Comparison of ENCODE assay signal across 27 mouse cellular contexts in genomic region chr15:31511795-31512194, GRCm38 (mm10). TPM values are rescaled to one million over a fixed set of nuclear protein-coding genes. Genes with fewer than 3 reads are reported as not detected.
DNase-seq lines count a peak whose midpoint lies in the region; ATAC-seq and TF ChIP-seq lines count a peak whose summit lies in the region.
"Had no signal": no experiment of that assay in that cellular context is flagged by ENCODE, and none has a peak within 500 bp of the region (broad histone marks: within the 10 kb centered on the region; RNA-seq: fewer than 3 reads in every experiment).

No protein-coding gene starts in this region.

- H3K27ac ChIP-seq in hindbrain, embryonic 16.5 days (ENCODE audit: low read depth, low read length) = no peak overlapping the region
- no peak overlapping the region for H3K27ac ChIP-seq in hindbrain, postnatal 0 days
- no peak overlapping the region for H3K27ac ChIP-seq in neural tube, embryonic 13.5 days (replicated peaks)
- no peak overlapping the region for H3K27ac ChIP-seq in neural tube, embryonic 15.5 days (replicated peaks)
- no peak overlapping the region for H3K27ac ChIP-seq in left cerebral cortex, adult 2 months
- H3K27ac ChIP-seq: embryonic facial prominence, embryonic 13.5 days; hindbrain, embryonic 12.5 days; intestine, embryonic 15.5 days; layer of hippocampus, adult 2 months; limb, embryonic 12.5 days had no signal

- no peak for TF ChIP-seq CTCF in hindbrain, postnatal 0 days (IDR thresholded peaks at IDR 0.05; ENCODE audit: low read depth)
- TF ChIP-seq CTCF in left cerebral cortex, adult 2 months (IDR thresholded peaks at IDR 0.05) = no peak

- 0 out of 2 replicates have a peak, but pooled peaks have one; percentile 41 for ATAC-seq in hindbrain, embryonic 16.5 days
- no peak for ATAC-seq in hindbrain, postnatal 0 days
- ATAC-seq in neural tube, embryonic 13.5 days (ENCODE audit: low read depth) = peak; percentile 15; the same call in 1 of the 2 replicates
- no peak for ATAC-seq in neural tube, embryonic 15.5 days (ENCODE audit: low FRiP score)
- ATAC-seq in megakaryocyte-erythroid progenitor cell, adult 5-6 weeks (replicated peaks; ENCODE audit: low FRiP score, low TSS enrichment, poor library complexity, severe bottlenecking) = peak; percentile 43
- ATAC-seq: forebrain, embryonic 16.5 days; intestine, embryonic 15.5 days had no signal

- no peaks in the 10 kb centered on the region for H3K27me3 ChIP-seq in hindbrain, embryonic 16.5 days (replicated peaks; ENCODE audit: control insufficient read depth, insufficient read depth, low read length)
- no peaks in the 10 kb centered on the region for H3K27me3 ChIP-seq in hindbrain, postnatal 0 days (ENCODE audit: insufficient read depth, low read length)
- no peaks in the 10 kb centered on the region for H3K27me3 ChIP-seq in neural tube, embryonic 13.5 days
- no peaks in the 10 kb centered on the region for H3K27me3 ChIP-seq in neural tube, embryonic 15.5 days (replicated peaks)
- H3K27me3 ChIP-seq: embryonic facial prominence, embryonic 13.5 days; heart, embryonic 12.5 days; hindbrain, embryonic 12.5 days; intestine, embryonic 15.5 days; limb, embryonic 12.5 days had no signal

- 82% methylated on average over 1 of the region's 1 CpGs for WGBS in hindbrain, embryonic 16.5 days
- 79% methylated on average over 1 of the region's 1 CpGs for WGBS in hindbrain, postnatal 0 days
- 79% methylated on average over 1 of the region's 1 CpGs for WGBS in neural tube, embryonic 13.5 days
- 91% methylated on average over 1 of the region's 1 CpGs for WGBS in neural tube, embryonic 15.5 days

- no peaks in the 10 kb centered on the region for H3K36me3 ChIP-seq in hindbrain, embryonic 16.5 days (ENCODE audit: control insufficient read depth, insufficient read depth, low read length)
- no peaks in the 10 kb centered on the region for H3K36me3 ChIP-seq in hindbrain, postnatal 0 days (ENCODE audit: insufficient read depth, low read length)
- H3K36me3 ChIP-seq in neural tube, embryonic 13.5 days = no peaks in the 10 kb centered on the region
- no peaks in the 10 kb centered on the region for H3K36me3 ChIP-seq in neural tube, embryonic 15.5 days
- H3K36me3 ChIP-seq: embryonic facial prominence, embryonic 13.5 days; heart, embryonic 12.5 days; hindbrain, embryonic 12.5 days; intestine, embryonic 15.5 days; limb, embryonic 12.5 days had no signal

- H3K4me2 ChIP-seq in hindbrain, embryonic 16.5 days (ENCODE audit: low read length) = no peak overlapping the region
- H3K4me2 ChIP-seq in hindbrain, postnatal 0 days (ENCODE audit: low read depth, low read length) = no peak overlapping the region
- no peak overlapping the region for H3K4me2 ChIP-seq in neural tube, embryonic 13.5 days
- no peak overlapping the region for H3K4me2 ChIP-seq in neural tube, embryonic 15.5 days
- H3K4me2 ChIP-seq: embryonic facial prominence, embryonic 13.5 days; heart, embryonic 12.5 days; hindbrain, embryonic 12.5 days; intestine, embryonic 15.5 days; limb, embryonic 12.5 days had no signal

- intact Hi-C loops in left cerebral cortex, adult 2 months (cut with DNase I) = no loop called here

- peak; percentile 63 for DNase-seq in adrenal gland, adult 2 months
- DNase-seq in adrenal gland, adult 18-20 months (ENCODE audit: low spot score in 2 of 2) = no peak
- no peak for DNase-seq in hindbrain, postnatal 0 days (ENCODE audit: low spot score)
- no peak for DNase-seq in left cerebral cortex, adult 2 months (ENCODE audit: extremely low spot score in 1 of 2, low spot score in 2 of 2)
- DNase-seq: cerebellum, adult 8-10 months; cerebellum, postnatal 36 days; embryo, embryonic 11 days; gastrocnemius, postnatal 14 days; heart, adult 18-20 months; heart, postnatal 10 days; kidney, postnatal 25 days; layer of hippocampus, postnatal 36 days; lung, adult 2 months; lung, postnatal 14 days; right cerebral cortex, postnatal 4 days; thymus, postnatal 14 days had no signal

- no peaks in the 10 kb centered on the region for H3K9me3 ChIP-seq in hindbrain, embryonic 16.5 days (ENCODE audit: control insufficient read depth, low read length)
- H3K9me3 ChIP-seq in hindbrain, postnatal 0 days (ENCODE audit: low read length) = no peaks in the 10 kb centered on the region
- H3K9me3 ChIP-seq in neural tube, embryonic 13.5 days = no peaks in the 10 kb centered on the region
- no peaks in the 10 kb centered on the region for H3K9me3 ChIP-seq in neural tube, embryonic 15.5 days (replicated peaks)
- H3K9me3 ChIP-seq: embryonic facial prominence, embryonic 13.5 days; heart, embryonic 12.5 days; hindbrain, embryonic 12.5 days; intestine, embryonic 15.5 days; limb, embryonic 12.5 days had no signal

- no peak overlapping the region for H3K4me3 ChIP-seq in hindbrain, embryonic 16.5 days (ENCODE audit: low read length)
- no peak overlapping the region for H3K4me3 ChIP-seq in hindbrain, postnatal 0 days (ENCODE audit: low read length)
- no peak overlapping the region for H3K4me3 ChIP-seq in neural tube, embryonic 13.5 days
- no peak overlapping the region for H3K4me3 ChIP-seq in neural tube, embryonic 15.5 days (replicated peaks)
- no peak overlapping the region for H3K4me3 ChIP-seq in left cerebral cortex, adult 2 months
- H3K4me3 ChIP-seq: embryonic facial prominence, embryonic 13.5 days; heart, embryonic 12.5 days; hindbrain, embryonic 12.5 days; intestine, embryonic 15.5 days; layer of hippocampus, adult 2 months; limb, embryonic 12.5 days had no signal

- H3K4me1 ChIP-seq in hindbrain, embryonic 16.5 days (ENCODE audit: control insufficient read depth, insufficient read depth, low read depth, low read length) = peaks cover 10% of the 10 kb centered on the region
- peaks cover 4% of the 10 kb centered on the region; the same call in 1 of the 2 replicates for H3K4me1 ChIP-seq in hindbrain, postnatal 0 days (ENCODE audit: insufficient read depth, low read length)
- H3K4me1 ChIP-seq in neural tube, embryonic 13.5 days (replicated peaks) = peaks cover 19% of the 10 kb centered on the region
- peaks cover 4% of the 10 kb centered on the region; the same call in 1 of the 2 replicates for H3K4me1 ChIP-seq in neural tube, embryonic 15.5 days
- H3K4me1 ChIP-seq: intestine, embryonic 15.5 days; limb, embryonic 12.5 days had no signal

- no peak overlapping the region for H3K9ac ChIP-seq in hindbrain, embryonic 16.5 days (ENCODE audit: low read depth, low read length)
- H3K9ac ChIP-seq in hindbrain, postnatal 0 days (replicated peaks; ENCODE audit: low read length) = no peak overlapping the region
- no peak overlapping the region for H3K9ac ChIP-seq in neural tube, embryonic 13.5 days
- H3K9ac ChIP-seq in neural tube, embryonic 15.5 days (replicated peaks) = no peak overlapping the region
- H3K9ac ChIP-seq: embryonic facial prominence, embryonic 13.5 days; heart, embryonic 12.5 days; hindbrain, embryonic 12.5 days; intestine, embryonic 15.5 days; limb, embryonic 12.5 days had no signal

RNA-seq across cellular contexts. Expression of gene March6, which starts 19.1 kb away (rescaled TPM):
- 100 to 1,000 TPM; 115 to 125 TPM for total RNA-seq in adrenal gland, adult 2 months (2021)
- polyA plus RNA-seq in adrenal gland, adult 2 months (2012; rRNA removed) = 12.0 and 16.3 TPM in 2 replicates
- total RNA-seq in adrenal gland, adult 18-20 months (2021) = 100 to 1,000 TPM in 1 of 2 experiments, 10 to 100 TPM in 1; 84.7 to 161 TPM
- polyA plus RNA-seq in hindbrain, embryonic 16.5 days (2015; fragmentation: Nextera tagmentation; extraction: Ambion mirVana) = 68.3 and 82.9 TPM in 2 replicates
- total RNA-seq in hindbrain, postnatal 0 days (2014; rRNA removed) = 154 and 169 TPM in 2 replicates
- 55.3 and 57.4 TPM in 2 replicates for polyA plus RNA-seq in hindbrain, postnatal 0 days (2015; fragmentation: Nextera tagmentation; extraction: Ambion mirVana)
- polyA plus RNA-seq in neural tube, embryonic 13.5 days (2015; fragmentation: Nextera tagmentation; extraction: Ambion mirVana) = 58.2 and 61.3 TPM in 2 replicates
- 57.8 and 63.2 TPM in 2 replicates for polyA plus RNA-seq in neural tube, embryonic 15.5 days (2015; fragmentation: Nextera tagmentation; extraction: Ambion mirVana)
- total RNA-seq in megakaryocyte-erythroid progenitor cell, adult 5-6 weeks (2014; fragmentation: Nextera tagmentation) = 57.2 and 60.8 TPM in 2 replicates
- 53.1 and 62.4 TPM in 2 replicates for total RNA-seq in megakaryocyte-erythroid progenitor cell, adult 5-6 weeks (2017)
- 100 to 1,000 TPM; 191 to 204 TPM for total RNA-seq in left cerebral cortex, adult 2 months (2021)

RNA-seq across cellular contexts. Expression of gene Cmbl, which starts 53.4 kb away (rescaled TPM):
- 100 to 1,000 TPM; 159 to 177 TPM for total RNA-seq in adrenal gland, adult 2 months (2021)
- 113 and 193 TPM in 2 replicates for polyA plus RNA-seq in adrenal gland, adult 2 months (2012; rRNA removed)
- total RNA-seq in adrenal gland, adult 18-20 months (2021) = 100 to 1,000 TPM in 1 of 2 experiments, 10 to 100 TPM in 1; 69.7 to 178 TPM
- polyA plus RNA-seq in hindbrain, embryonic 16.5 days (2015; fragmentation: Nextera tagmentation; extraction: Ambion mirVana) = 16.0 and 17.1 TPM in 2 replicates
- total RNA-seq in hindbrain, postnatal 0 days (2014; rRNA removed) = 15.2 and 21.2 TPM in 2 replicates
- 22.7 and 24.9 TPM in 2 replicates for polyA plus RNA-seq in hindbrain, postnatal 0 days (2015; fragmentation: Nextera tagmentation; extraction: Ambion mirVana)
- 3.1 and 4.0 TPM in 2 replicates for polyA plus RNA-seq in neural tube, embryonic 13.5 days (2015; fragmentation: Nextera tagmentation; extraction: Ambion mirVana)
- 6.9 and 7.7 TPM in 2 replicates for polyA plus RNA-seq in neural tube, embryonic 15.5 days (2015; fragmentation: Nextera tagmentation; extraction: Ambion mirVana)
- not detected in 2 replicates for total RNA-seq in megakaryocyte-erythroid progenitor cell, adult 5-6 weeks (2014; fragmentation: Nextera tagmentation)
- total RNA-seq in megakaryocyte-erythroid progenitor cell, adult 5-6 weeks (2017) = not detected in 2 replicates
- total RNA-seq in left cerebral cortex, adult 2 months (2021) = 10 to 100 TPM; 15.7 to 17.9 TPM

RNA-seq across cellular contexts. Expression of gene Ropn1l, which starts 58.3 kb away (rescaled TPM):
- 1 to 10 TPM; 1.8 to 4.2 TPM for total RNA-seq in adrenal gland, adult 2 months (2021)
- polyA plus RNA-seq in adrenal gland, adult 2 months (2012; rRNA removed) = 10.2 and 11.3 TPM in 2 replicates
- total RNA-seq in adrenal gland, adult 18-20 months (2021) = 1 to 10 TPM; 3.7 to 4.9 TPM
- 2.0 and 2.9 TPM in 2 replicates for polyA plus RNA-seq in hindbrain, embryonic 16.5 days (2015; fragmentation: Nextera tagmentation; extraction: Ambion mirVana)
- 0.68 and 0.73 TPM in 2 replicates for total RNA-seq in hindbrain, postnatal 0 days (2014; rRNA removed)
- polyA plus RNA-seq in hindbrain, postnatal 0 days (2015; fragmentation: Nextera tagmentation; extraction: Ambion mirVana) = 3.4 and 3.7 TPM in 2 replicates
- polyA plus RNA-seq in neural tube, embryonic 13.5 days (2015; fragmentation: Nextera tagmentation; extraction: Ambion mirVana) = 0.96 and 1.5 TPM in 2 replicates
- polyA plus RNA-seq in neural tube, embryonic 15.5 days (2015; fragmentation: Nextera tagmentation; extraction: Ambion mirVana) = 1.5 and 2.0 TPM in 2 replicates
- not detected in 2 replicates for total RNA-seq in megakaryocyte-erythroid progenitor cell, adult 5-6 weeks (2014; fragmentation: Nextera tagmentation)
- total RNA-seq in megakaryocyte-erythroid progenitor cell, adult 5-6 weeks (2017) = not detected in 2 replicates
- total RNA-seq in left cerebral cortex, adult 2 months (2021) = 1 to 10 TPM in 1 of 2 experiments, under 1 TPM in 1; 0.75 to 1.0 TPM
- total RNA-seq: heart, adult 18-20 months had no signal

Comparison
In these comparisons a context has a peak if more than half of its experiments do, and no peak if none do; other contexts are left out.
1. ATAC-seq: peak in hindbrain, embryonic 16.5 days (single experiment), neural tube, embryonic 13.5 days (single experiment) and megakaryocyte-erythroid progenitor cell, adult 5-6 weeks (single experiment); none in hindbrain, postnatal 0 days (single experiment) and neural tube, embryonic 15.5 days (single experiment).
2. RNA of gene Cmbl, which starts 53.4 kb away (total RNA-seq): 69.7 to 178 TPM in adrenal gland, adult 18-20 months, 159 to 177 TPM in adrenal gland, adult 2 months, 15.2 to 21.2 TPM in hindbrain, postnatal 0 days and 15.7 to 17.9 TPM in left cerebral cortex, adult 2 months; not detected in megakaryocyte-erythroid progenitor cell, adult 5-6 weeks; every median in the first group is over 10 times any median in the second.